Mouse (Mus musculus): ENCODE measurements at regions not wholly inside any gene's neighbourhood (a gene's known extent, or its start where the extent isn't known, plus 50 kb on each side); places are given as distances from the start of the nearest gene placed in this dataset.
A peak's percentile ranks its signal among the peaks of the same experiment; 100 is the strongest.

DNA sequence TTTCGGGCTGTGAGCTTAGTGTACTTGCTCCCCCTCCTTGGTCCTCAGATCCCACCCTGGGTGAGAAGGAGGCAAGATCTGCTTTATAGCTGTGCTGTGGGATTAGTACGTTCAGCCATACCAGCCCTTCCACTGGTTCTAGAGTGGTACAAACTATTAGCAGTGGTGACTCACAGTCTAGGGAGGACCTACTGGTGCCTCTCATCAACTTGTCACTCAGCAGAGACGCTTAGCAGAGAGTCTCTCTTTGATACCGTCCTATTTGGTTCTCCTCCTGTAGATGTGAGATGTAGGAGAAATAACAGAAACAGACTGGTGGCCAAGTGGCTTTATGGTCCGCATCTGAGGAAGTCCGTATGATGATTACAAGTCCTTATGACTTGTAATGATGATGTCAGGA lies 57.7 kb upstream of the 1700024P04Rik start:
- Histone ChIP-seq H3K27me3 (replicated peaks; ENCODE audit: control insufficient read depth, insufficient read depth, low read length) (no peaks in the 10 kb centered on the region), H3K9me3 (ENCODE audit: control insufficient read depth, low read length) (no peaks in the 10 kb centered on the region), H3K9ac (ENCODE audit: low read length) (no peak overlapping the region), H3K36me3 (ENCODE audit: control insufficient read depth, insufficient read depth, low read length) (no peaks in the 10 kb centered on the region), H3K4me3 (ENCODE audit: low read depth, low read length) (no peak overlapping the region), H3K4me2 (ENCODE audit: low read length) (no peak overlapping the region), H3K4me1 (replicated peaks; ENCODE audit: control insufficient read depth, insufficient read depth, low read length) (peaks cover 5% of the 10 kb centered on the region; the same call in 1 of the 2 replicates), H3K27ac (ENCODE audit: low read depth) (no peak overlapping the region)
- ATAC-seq (replicated peaks; ENCODE audit: low FRiP score, low TSS enrichment, low read depth) (no peak), DNase-seq (ENCODE audit: low spot score) (peak; percentile 12)
- 83% methylated on average over 6 of the region's 6 CpGs for WGBS

GRCm38 (mm10) chr13:99041256-99041655 lies 56.9 kb upstream of the 1700024P04Rik start:
- no peaks in the 10 kb centered on the region for H3K9me3 ChIP-seq (ENCODE audit: control insufficient read depth, low read length)
- no peaks in the 10 kb centered on the region for H3K36me3 ChIP-seq (ENCODE audit: control insufficient read depth, insufficient read depth, low read length)
- 92% methylated on average over 6 of the region's 6 CpGs for WGBS
- H3K27me3 ChIP-seq (replicated peaks; ENCODE audit: control insufficient read depth, insufficient read depth, low read length): no peaks in the 10 kb centered on the region
- H3K27ac ChIP-seq (ENCODE audit: low read depth): no peak overlapping the region
- H3K9ac ChIP-seq (ENCODE audit: low read length): no peak overlapping the region
- H3K4me3 ChIP-seq (ENCODE audit: low read depth, low read length): no peak overlapping the region
- peaks cover 5% of the 10 kb centered on the region; the same call in 1 of the 2 replicates for H3K4me1 ChIP-seq (replicated peaks; ENCODE audit: control insufficient read depth, insufficient read depth, low read length)
- H3K4me2 ChIP-seq (ENCODE audit: low read length): no peak overlapping the region
- ATAC-seq (replicated peaks; ENCODE audit: low FRiP score, low TSS enrichment, low read depth) (no peak), DNase-seq (ENCODE audit: low spot score) (peak; percentile 25)

DNA sequence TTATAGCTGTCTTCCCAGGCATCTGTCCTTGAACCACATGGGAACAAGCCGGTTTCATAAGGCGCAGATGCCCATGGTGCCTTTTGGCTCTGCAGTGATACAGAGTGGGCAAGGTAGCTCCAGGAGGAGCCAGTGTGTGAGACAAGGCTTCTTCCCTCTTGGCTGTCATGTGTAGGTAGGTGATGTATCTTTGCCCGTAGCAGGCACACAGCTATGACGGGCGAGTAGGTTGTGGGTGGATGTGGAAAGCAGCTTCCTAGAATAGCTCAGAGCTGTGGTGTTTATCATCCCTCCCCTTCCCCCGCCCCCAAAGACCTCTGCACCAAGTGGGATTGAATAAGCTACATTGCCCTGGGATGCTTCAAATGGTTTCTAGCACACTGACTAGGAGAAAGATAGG lies 56.5 kb upstream of the 1700024P04Rik start:
- H3K9me3 ChIP-seq (ENCODE audit: control insufficient read depth, low read length): no peaks in the 10 kb centered on the region
- DNase-seq (ENCODE audit: low spot score) (no peak), ATAC-seq (replicated peaks; ENCODE audit: low FRiP score, low TSS enrichment, low read depth) (no peak)
- H3K9ac ChIP-seq (ENCODE audit: low read length): no peak overlapping the region
- H3K36me3 ChIP-seq (ENCODE audit: control insufficient read depth, insufficient read depth, low read length): no peaks in the 10 kb centered on the region
- no peaks in the 10 kb centered on the region for H3K27me3 ChIP-seq (replicated peaks; ENCODE audit: control insufficient read depth, insufficient read depth, low read length)
- peaks cover 5% of the 10 kb centered on the region; the same call in 1 of the 2 replicates for H3K4me1 ChIP-seq (replicated peaks; ENCODE audit: control insufficient read depth, insufficient read depth, low read length)
- 85% methylated on average over 6 of the region's 6 CpGs for WGBS
- H3K27ac ChIP-seq (ENCODE audit: low read depth): no peak overlapping the region
- no peak overlapping the region for H3K4me2 ChIP-seq (ENCODE audit: low read length)
- H3K4me3 ChIP-seq (ENCODE audit: low read depth, low read length): no peak overlapping the region

DNA sequence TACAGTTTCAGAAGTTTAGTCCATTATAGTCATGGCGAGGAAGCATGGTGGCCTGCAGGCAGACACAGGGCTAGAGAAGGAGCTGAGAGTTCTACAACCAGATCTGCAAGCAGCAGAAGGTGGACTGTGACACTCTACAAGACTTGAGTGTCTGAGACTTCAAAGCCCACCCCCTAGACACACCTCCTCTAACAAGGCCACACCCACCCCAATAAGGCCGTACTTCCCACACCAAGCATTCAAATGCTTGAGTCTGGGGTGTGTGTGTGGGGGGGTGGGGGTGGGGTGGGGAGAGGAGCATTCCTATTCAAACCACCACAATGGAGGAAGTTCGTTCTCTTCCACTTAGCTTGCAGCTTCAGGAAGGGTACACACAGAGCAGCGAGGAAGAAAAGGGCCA lies 55.8 kb upstream of the 1700024P04Rik start:
- WGBS: 84% methylated on average over 4 of the region's 4 CpGs
- DNase-seq (ENCODE audit: low spot score): peak; percentile 39
- H3K27ac ChIP-seq (ENCODE audit: low read depth): no peak overlapping the region
- H3K4me3 ChIP-seq (ENCODE audit: low read depth, low read length): no peak overlapping the region
- H3K9me3 ChIP-seq (ENCODE audit: control insufficient read depth, low read length): no peaks in the 10 kb centered on the region
- no peaks in the 10 kb centered on the region for H3K27me3 ChIP-seq (replicated peaks; ENCODE audit: control insufficient read depth, insufficient read depth, low read length)
- no peaks in the 10 kb centered on the region for H3K36me3 ChIP-seq (ENCODE audit: control insufficient read depth, insufficient read depth, low read length)
- H3K4me1 ChIP-seq (replicated peaks; ENCODE audit: control insufficient read depth, insufficient read depth, low read length): peaks cover 5% of the 10 kb centered on the region; the same call in 1 of the 2 replicates
- no peak for ATAC-seq (replicated peaks; ENCODE audit: low FRiP score, low TSS enrichment, low read depth)
- H3K9ac ChIP-seq (ENCODE audit: low read length): no peak overlapping the region
- no peak overlapping the region for H3K4me2 ChIP-seq (ENCODE audit: low read length)

DNA sequence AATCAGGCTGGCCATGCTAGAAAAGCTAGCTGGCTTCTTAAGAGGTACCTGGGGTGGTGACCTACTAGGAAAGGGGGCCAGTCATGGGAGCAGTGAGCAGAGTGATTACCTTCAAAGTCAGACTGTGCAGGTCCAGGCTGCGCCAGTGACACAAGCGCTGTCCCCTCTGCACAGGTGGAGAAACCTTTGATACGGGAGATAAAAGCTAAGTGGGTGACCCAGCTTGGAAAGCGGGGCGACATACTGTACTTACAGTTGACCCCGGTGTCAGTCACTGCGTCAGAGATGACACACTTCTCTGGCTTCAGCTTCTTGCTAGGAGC lies 54.7 kb upstream of the 1700024P04Rik start:
- H3K9me3 ChIP-seq (ENCODE audit: control insufficient read depth, low read length): no peaks in the 10 kb centered on the region
- no peak for DNase-seq (ENCODE audit: low spot score)
- H3K9ac ChIP-seq (ENCODE audit: low read length): no peak overlapping the region
- no peak for ATAC-seq (replicated peaks; ENCODE audit: low FRiP score, low TSS enrichment, low read depth)
- no peak overlapping the region for H3K4me2 ChIP-seq (ENCODE audit: low read length)
- WGBS: 89% methylated on average over 7 of the region's 7 CpGs
- H3K36me3 ChIP-seq (ENCODE audit: control insufficient read depth, insufficient read depth, low read length): no peaks in the 10 kb centered on the region
- peaks cover 5% of the 10 kb centered on the region; the same call in 1 of the 2 replicates for H3K4me1 ChIP-seq (replicated peaks; ENCODE audit: control insufficient read depth, insufficient read depth, low read length)
- no peak overlapping the region for H3K27ac ChIP-seq (ENCODE audit: low read depth)
- no peaks in the 10 kb centered on the region for H3K27me3 ChIP-seq (replicated peaks; ENCODE audit: control insufficient read depth, insufficient read depth, low read length)
- H3K4me3 ChIP-seq (ENCODE audit: low read depth, low read length): no peak overlapping the region

- no peak overlapping the region for H3K9ac ChIP-seq (ENCODE audit: low read length)
- no peaks in the 10 kb centered on the region for H3K9me3 ChIP-seq (ENCODE audit: control insufficient read depth, low read length)
- no peak overlapping the region for H3K4me3 ChIP-seq (ENCODE audit: low read depth, low read length)
- H3K4me1 ChIP-seq (replicated peaks; ENCODE audit: control insufficient read depth, insufficient read depth, low read length): peaks cover 5% of the 10 kb centered on the region; the same call in 1 of the 2 replicates
- no peak for DNase-seq (ENCODE audit: low spot score)
- ATAC-seq (replicated peaks; ENCODE audit: low FRiP score, low TSS enrichment, low read depth): 0 out of 2 replicates have a peak, but pooled peaks have one; percentile 23
- H3K27me3 ChIP-seq (replicated peaks; ENCODE audit: control insufficient read depth, insufficient read depth, low read length): no peaks in the 10 kb centered on the region
- no peak overlapping the region for H3K4me2 ChIP-seq (ENCODE audit: low read length)
- H3K36me3 ChIP-seq (ENCODE audit: control insufficient read depth, insufficient read depth, low read length): no peaks in the 10 kb centered on the region
- no peak overlapping the region for H3K27ac ChIP-seq (ENCODE audit: low read depth)
- WGBS: 32% methylated on average over 15 of the region's 15 CpGs
Observed at GRCm38 (mm10) chr13:99038198-99039062, 54.1 kb upstream of the 1700024P04Rik start.

GRCm38 (mm10) chr13:99037131-99037530 lies 52.8 kb upstream of the 1700024P04Rik start:
- 96% methylated on average over 4 of the region's 4 CpGs for WGBS

More at GRCm38 (mm10) chr13:99037131-99037530, 52.8 kb upstream of the 1700024P04Rik start:
- Histone ChIP-seq H3K9me3 (ENCODE audit: control insufficient read depth, low read length) (no peaks in the 10 kb centered on the region), H3K4me1 (replicated peaks; ENCODE audit: control insufficient read depth, insufficient read depth, low read length) (peaks cover 5% of the 10 kb centered on the region; the same call in 1 of the 2 replicates), H3K27me3 (replicated peaks; ENCODE audit: control insufficient read depth, insufficient read depth, low read length) (no peaks in the 10 kb centered on the region), H3K36me3 (ENCODE audit: control insufficient read depth, insufficient read depth, low read length) (no peaks in the 10 kb centered on the region), H3K9ac (ENCODE audit: low read length) (no peak overlapping the region), H3K4me2 (ENCODE audit: low read length) (no peak overlapping the region), H3K27ac (ENCODE audit: low read depth) (no peak overlapping the region), H3K4me3 (ENCODE audit: low read depth, low read length) (no peak overlapping the region)
- ATAC-seq (replicated peaks; ENCODE audit: low FRiP score, low TSS enrichment, low read depth) (no peak), DNase-seq (ENCODE audit: low spot score) (no peak)

Measured in intestine, embryonic 14.5 days (tissue).